Mouse (Mus musculus) liver, adult 2 months (tissue): ENCODE results near the gene Zbtb7b.

ENCODE experiments used
- CTCF ChIP-seq: fragments of 200-500 bp; IDR thresholded peaks from 2 replicates; pipeline ENCODE4 v1.5.1; 2011; ENCODE audit warnings: low read depth, low read length, control low read depth
- POLR2A ChIP-seq: fragments of 200-500 bp; IDR thresholded peaks from 2 replicates; pipeline ENCODE4 v1.6.1; 2011; ENCODE audit warnings: low read length, control low read depth; ENCODE audit not compliant: insufficient read depth; ENCODE audit errors: extremely low read depth

GRCm38 (mm10) chr3:89367338-89367737 lies 27.2 kb downstream of the Zbtb7b start:
- TF ChIP-seq CTCF (no peak), POLR2A (no peak)
